Mouse (Mus musculus): ENCODE data around the gene Ccdc151. TPM values are rescaled to one million over a fixed set of nuclear protein-coding genes. Genes with fewer than 3 reads are reported as not detected.
A peak's percentile ranks its signal among the peaks of the same experiment; 100 is the strongest.

The Ccdc151 gene
- polyA plus RNA-seq, 1 experiment from 2014 or later = 4.0 TPM

- no peaks in the 10 kb centered on the region for H3K9me3 ChIP-seq
- peak; percentile 83 for DNase-seq (ENCODE audit: low spot score)
- H3K4me1 ChIP-seq = peaks cover 36% of the 10 kb centered on the region
- H3K27me3 ChIP-seq (replicated peaks; ENCODE audit: low read depth, poor library complexity, severe bottlenecking) = peaks cover 57% of the 10 kb centered on the region
- WGBS = 2% methylated on average over 34 of the region's 34 CpGs
- peak overlapping the region; percentile 63 for H3K27ac ChIP-seq (replicated peaks)
- H3K4me3 ChIP-seq = peak overlapping the region; percentile 60
- H3K36me3 ChIP-seq (replicated peaks) = 0 out of 2 replicates have a peak, but pooled peaks cover 6% of the 10 kb centered on the region
Observed at GRCm38 (mm10) chr9:21962416-21963059, 39.9 kb downstream of the Ccdc151 start.

GRCm38 (mm10) chr9:21962010-21962409, 40.4 kb downstream of the Ccdc151 start:
- peaks cover 36% of the 10 kb centered on the region for H3K4me1 ChIP-seq
- H3K9me3 ChIP-seq = no peaks in the 10 kb centered on the region
- H3K36me3 ChIP-seq (replicated peaks) = 0 out of 2 replicates have a peak, but pooled peaks cover 6% of the 10 kb centered on the region
- peaks cover 57% of the 10 kb centered on the region for H3K27me3 ChIP-seq (replicated peaks; ENCODE audit: low read depth, poor library complexity, severe bottlenecking)
- WGBS = 1% methylated on average over 15 of the region's 15 CpGs
- DNase-seq (ENCODE audit: low spot score) = peak; percentile 39
- peak overlapping the region; percentile 60 for H3K4me3 ChIP-seq
- peak overlapping the region; percentile 63 for H3K27ac ChIP-seq (replicated peaks)

GRCm38 (mm10) chr9:21961366-21961980, 41.0 kb downstream of the Ccdc151 start:
- Histone ChIP-seq H3K27ac (replicated peaks) (no peak overlapping the region; the same call in 1 of the 2 replicates), H3K36me3 (replicated peaks) (0 out of 2 replicates have a peak, but pooled peaks cover 6% of the 10 kb centered on the region), H3K4me3 (peak overlapping the region; percentile 60), H3K4me1 (peaks cover 40% of the 10 kb centered on the region), H3K9me3 (no peaks in the 10 kb centered on the region), H3K27me3 (replicated peaks; ENCODE audit: low read depth, poor library complexity, severe bottlenecking) (peaks cover 57% of the 10 kb centered on the region)
- WGBS = 2% methylated on average over 35 of the region's 35 CpGs
- DNase-seq (ENCODE audit: low spot score) = peak; percentile 41

GRCm38 (mm10) chr9:21960558-21961208, 41.8 kb downstream of the Ccdc151 start:
- H3K36me3 ChIP-seq (replicated peaks) = 0 out of 2 replicates have a peak, but pooled peaks cover 6% of the 10 kb centered on the region
- H3K4me1 ChIP-seq = peaks cover 43% of the 10 kb centered on the region
- H3K9me3 ChIP-seq = no peaks in the 10 kb centered on the region
- H3K4me3 ChIP-seq = peak overlapping the region; percentile 60
- peaks cover 57% of the 10 kb centered on the region for H3K27me3 ChIP-seq (replicated peaks; ENCODE audit: low read depth, poor library complexity, severe bottlenecking)
- DNase-seq (ENCODE audit: low spot score) = peak; percentile 41
- no peak overlapping the region for H3K27ac ChIP-seq (replicated peaks)
- WGBS = 10% methylated on average over 26 of the region's 26 CpGs

- no peak for DNase-seq (ENCODE audit: low spot score)
- WGBS = 51% methylated on average over 9 of the region's 9 CpGs
- no peaks in the 10 kb centered on the region for H3K9me3 ChIP-seq
- H3K27ac ChIP-seq (replicated peaks) = no peak overlapping the region
- peaks cover 57% of the 10 kb centered on the region for H3K27me3 ChIP-seq (replicated peaks; ENCODE audit: low read depth, poor library complexity, severe bottlenecking)
- H3K36me3 ChIP-seq (replicated peaks) = 0 out of 2 replicates have a peak, but pooled peaks cover 6% of the 10 kb centered on the region
- peak overlapping the region; percentile 60 for H3K4me3 ChIP-seq
- peaks cover 45% of the 10 kb centered on the region for H3K4me1 ChIP-seq
Observed at GRCm38 (mm10) chr9:21960135-21960534, 42.3 kb downstream of the Ccdc151 start.

GRCm38 (mm10) chr9:21959244-21959643, 43.2 kb downstream of the Ccdc151 start:
- 87% methylated on average over 7 of the region's 7 CpGs for WGBS
- Histone ChIP-seq H3K27ac (replicated peaks) (no peak overlapping the region), H3K9me3 (no peaks in the 10 kb centered on the region), H3K27me3 (replicated peaks; ENCODE audit: low read depth, poor library complexity, severe bottlenecking) (peaks cover 56% of the 10 kb centered on the region), H3K4me3 (no peak overlapping the region), H3K4me1 (peaks cover 45% of the 10 kb centered on the region), H3K36me3 (replicated peaks) (0 out of 2 replicates have a peak, but pooled peaks cover 6% of the 10 kb centered on the region)
- DNase-seq (ENCODE audit: low spot score) = no peak

- DNase-seq (ENCODE audit: low spot score) = no peak
- Histone ChIP-seq H3K27ac (replicated peaks) (no peak overlapping the region), H3K36me3 (replicated peaks) (0 out of 2 replicates have a peak, but pooled peaks cover 6% of the 10 kb centered on the region), H3K4me3 (no peak overlapping the region), H3K4me1 (peaks cover 44% of the 10 kb centered on the region), H3K27me3 (replicated peaks; ENCODE audit: low read depth, poor library complexity, severe bottlenecking) (peaks cover 48% of the 10 kb centered on the region), H3K9me3 (no peaks in the 10 kb centered on the region)
- WGBS = 84% methylated on average over 5 of the region's 5 CpGs
Observed at GRCm38 (mm10) chr9:21958372-21958771, 44.1 kb downstream of the Ccdc151 start.

- H3K36me3 ChIP-seq (replicated peaks) = 0 out of 2 replicates have a peak, but pooled peaks cover 6% of the 10 kb centered on the region
- peaks cover 19% of the 10 kb centered on the region for H3K4me1 ChIP-seq
- H3K9me3 ChIP-seq = no peaks in the 10 kb centered on the region
- WGBS = under 1% methylated on average over 54 of the region's 54 CpGs
- DNase-seq (ENCODE audit: low spot score) = peak; percentile 97
- peak within 1 kb of the TSS; percentile 96 for H3K27ac ChIP-seq (replicated peaks)
- H3K27me3 ChIP-seq (replicated peaks; ENCODE audit: low read depth, poor library complexity, severe bottlenecking) = peaks cover 21% of the 10 kb centered on the region
- peak within 1 kb of the TSS; percentile 76 for H3K4me3 ChIP-seq
Observed at GRCm38 (mm10) chr9:21955570-21956281, 46.7 kb downstream of the Ccdc151 start, which contains the start of gene Swsap1. Gene Swsap1, plus strand, starts transcription at chr9:21955755.

GRCm38 (mm10) chr9:21955225-21955569, 47.2 kb downstream of the Ccdc151 start:
- no peaks in the 10 kb centered on the region for H3K9me3 ChIP-seq
- peaks cover 16% of the 10 kb centered on the region for H3K27me3 ChIP-seq (replicated peaks; ENCODE audit: low read depth, poor library complexity, severe bottlenecking)
- H3K36me3 ChIP-seq (replicated peaks) = 0 out of 2 replicates have a peak, but pooled peaks cover 6% of the 10 kb centered on the region
- peaks cover 14% of the 10 kb centered on the region for H3K4me1 ChIP-seq
- 2% methylated on average over 18 of the region's 18 CpGs for WGBS
- no peak for DNase-seq (ENCODE audit: low spot score)
- H3K27ac ChIP-seq (replicated peaks) = peak overlapping the region; percentile 96
- H3K4me3 ChIP-seq = peak overlapping the region; percentile 76

GRCm38 (mm10) chr9:21954635-21955034, 47.8 kb downstream of the Ccdc151 start:
- 89% methylated on average over 3 of the region's 3 CpGs for WGBS
- H3K27ac ChIP-seq (replicated peaks) = no peak overlapping the region
- DNase-seq (ENCODE audit: low spot score) = no peak
- H3K36me3 ChIP-seq (replicated peaks) = 0 out of 2 replicates have a peak, but pooled peaks cover 6% of the 10 kb centered on the region
- peaks cover 10% of the 10 kb centered on the region for H3K27me3 ChIP-seq (replicated peaks; ENCODE audit: low read depth, poor library complexity, severe bottlenecking)
- H3K4me3 ChIP-seq = peak overlapping the region; percentile 76
- H3K9me3 ChIP-seq = no peaks in the 10 kb centered on the region
- H3K4me1 ChIP-seq = peaks cover 13% of the 10 kb centered on the region

- no peak overlapping the region for H3K4me3 ChIP-seq
- H3K36me3 ChIP-seq (replicated peaks) = no peaks in the 10 kb centered on the region
- no peak overlapping the region for H3K27ac ChIP-seq (replicated peaks)
- H3K27me3 ChIP-seq (replicated peaks; ENCODE audit: low read depth, poor library complexity, severe bottlenecking) = peaks cover 6% of the 10 kb centered on the region
- WGBS = 20% methylated on average over 3 of the region's 3 CpGs
- H3K4me1 ChIP-seq = peaks cover 13% of the 10 kb centered on the region
- H3K9me3 ChIP-seq = no peaks in the 10 kb centered on the region
- DNase-seq (ENCODE audit: low spot score) = no peak
Observed at GRCm38 (mm10) chr9:21953600-21953999, 48.8 kb downstream of the Ccdc151 start.

GRCm38 (mm10) chr9:21951977-21952376, 50.5 kb downstream of the Ccdc151 start:
- H3K4me1 ChIP-seq = peaks cover 23% of the 10 kb centered on the region
- no peaks in the 10 kb centered on the region for H3K9me3 ChIP-seq
- WGBS = 84% methylated on average over 3 of the region's 3 CpGs

More at GRCm38 (mm10) chr9:21951977-21952376, 50.5 kb downstream of the Ccdc151 start:
- Histone ChIP-seq H3K36me3 (replicated peaks) (no peaks in the 10 kb centered on the region), H3K4me3 (no peak overlapping the region), H3K27me3 (replicated peaks; ENCODE audit: low read depth, poor library complexity, severe bottlenecking) (peaks cover 22% of the 10 kb centered on the region), H3K27ac (replicated peaks) (no peak overlapping the region)
- no peak for DNase-seq (ENCODE audit: low spot score)

Data from embryonic facial prominence, embryonic 10.5 days (tissue).